Mouse (Mus musculus) E14TG2a.4 (cell line): ENCODE measurements around the gene Nt5dc3.

Source experiments
- CTCF ChIP-seq: conservative IDR thresholded peaks from 2 replicates; pipeline ENCODE4 v1.5.1; 2014; ENCODE audit warnings: low read length
- NANOG ChIP-seq: IDR thresholded peaks from 2 replicates; pipeline ENCODE4 v1.6.1; 2014; ENCODE audit warnings: borderline replicate concordance, low read length, mixed read lengths

- TF ChIP-seq NANOG (no peak), CTCF (no peak)
Observed at GRCm38 (mm10) chr10:86758211-86758610, 20.6 kb upstream of the Nt5dc3 start.
